Mouse (Mus musculus) E14TG2a.4 (cell line): ENCODE results near the gene Dgkz.

Source experiments
- CTCF ChIP-seq: conservative IDR thresholded peaks from 2 replicates; pipeline ENCODE4 v1.5.1; 2014; ENCODE audit warnings: low read length
- NANOG ChIP-seq: IDR thresholded peaks from 2 replicates; pipeline ENCODE4 v1.6.1; 2014; ENCODE audit warnings: borderline replicate concordance, low read length, mixed read lengths
- POU5F1 ChIP-seq: IDR thresholded peaks from 2 replicates; pipeline ENCODE4 v1.6.1; 2014; ENCODE audit warnings: low read length, borderline replicate concordance

GRCm38 (mm10) chr2:91934826-91935525, 40.7 kb downstream of the Dgkz start:
- TF ChIP-seq CTCF (no peak), POU5F1 (no peak), NANOG (no peak)
